In genomic region chr12:79924921-79925703, GRCm38 (mm10) we compare ENCODE assay signal across 9 mouse cellular contexts.
A peak's percentile ranks its signal among the peaks of the same experiment; 100 is the strongest.
DNase-seq lines count a peak whose midpoint lies in the region; ATAC-seq and TF ChIP-seq lines count a peak whose summit lies in the region.
"Had no signal": no experiment of that assay in that cellular context is flagged by ENCODE, and none has a peak within 500 bp of the region (broad histone marks: within the 10 kb centered on the region; RNA-seq: fewer than 3 reads in every experiment).

No protein-coding gene starts in this region.

- peak overlapping the region; percentile 47 for H3K27ac ChIP-seq in kidney, postnatal 0 days
- H3K27ac ChIP-seq in heart, embryonic 16.5 days (ENCODE audit: low read length): peak overlapping the region; percentile 82
- H3K27ac ChIP-seq in neural tube, embryonic 14.5 days (ENCODE audit: low read depth, low read length): peak overlapping the region; percentile 85

- no peak overlapping the region for H3K4me2 ChIP-seq in kidney, postnatal 0 days (ENCODE audit: low read length)
- H3K4me2 ChIP-seq in heart, embryonic 16.5 days (ENCODE audit: low read depth, low read length): no peak overlapping the region; the same call in 1 of the 2 replicates
- peak overlapping the region; percentile 17; the same call in 1 of the 2 replicates for H3K4me2 ChIP-seq in neural tube, embryonic 14.5 days (ENCODE audit: low read depth, low read length)

- no peaks in the 10 kb centered on the region for H3K36me3 ChIP-seq in kidney, postnatal 0 days (ENCODE audit: insufficient read depth, low read length)
- no peaks in the 10 kb centered on the region for H3K36me3 ChIP-seq in heart, embryonic 16.5 days (ENCODE audit: control insufficient read depth, insufficient read depth)
- no peaks in the 10 kb centered on the region for H3K36me3 ChIP-seq in neural tube, embryonic 14.5 days (ENCODE audit: control insufficient read depth, insufficient read depth, low read length)

- no peak overlapping the region for H3K9ac ChIP-seq in kidney, postnatal 0 days (ENCODE audit: low read depth, low read length)
- peak overlapping the region; percentile 45; the same call in 1 of the 2 replicates for H3K9ac ChIP-seq in heart, embryonic 16.5 days (ENCODE audit: low read length)
- peak overlapping the region; percentile 32; the same call in 1 of the 2 replicates for H3K9ac ChIP-seq in neural tube, embryonic 14.5 days (replicated peaks; ENCODE audit: low read depth, low read length)

- DNase-seq in kidney, postnatal 0 days (ENCODE audit: low spot score): no peak
- no peak for DNase-seq in kidney, adult 18-20 months
- peak; percentile 84 for DNase-seq in embryo, embryonic 11 days
- DNase-seq in left cerebral cortex, adult 18-20 months (ENCODE audit: low spot score in 2 of 2): peak; percentile 46 to 65
- DNase-seq in adrenal gland, adult (ENCODE audit: inconsistent age in 2 of 2, low spot score in 1 of 2): no peak

- WGBS in kidney, postnatal 0 days: 21% methylated on average over 16 of the region's 16 CpGs
- 31% methylated on average over 16 of the region's 16 CpGs for WGBS in heart, embryonic 16.5 days
- 3% methylated on average over 16 of the region's 16 CpGs for WGBS in neural tube, embryonic 14.5 days

- ATAC-seq in kidney, postnatal 0 days (replicated peaks; ENCODE audit: low FRiP score, low read depth): no peak
- 0 out of 2 replicates have a peak, but pooled peaks have one; percentile 31 for ATAC-seq in heart, embryonic 16.5 days (replicated peaks; ENCODE audit: extremely low read depth, insufficient read depth, low FRiP score)
- ATAC-seq in neural tube, embryonic 14.5 days (ENCODE audit: low read depth): peak; percentile 79
- ATAC-seq in megakaryocyte-erythroid progenitor cell, adult 5-6 weeks (replicated peaks; ENCODE audit: low FRiP score, low TSS enrichment, poor library complexity, severe bottlenecking): no peak
- ATAC-seq: Patski had no signal

- H3K4me3 ChIP-seq in kidney, postnatal 0 days (replicated peaks; ENCODE audit: low read depth, low read length): no peak overlapping the region
- H3K4me3 ChIP-seq in heart, embryonic 16.5 days (ENCODE audit: low read length): no peak overlapping the region
- no peak overlapping the region for H3K4me3 ChIP-seq in neural tube, embryonic 14.5 days (ENCODE audit: low read depth, low read length)

- no peaks in the 10 kb centered on the region for H3K9me3 ChIP-seq in kidney, postnatal 0 days (replicated peaks; ENCODE audit: low read length)
- 0 out of 2 replicates have a peak, but pooled peaks cover 2% of the 10 kb centered on the region for H3K9me3 ChIP-seq in heart, embryonic 16.5 days (replicated peaks; ENCODE audit: control insufficient read depth, low read length)
- H3K9me3 ChIP-seq in neural tube, embryonic 14.5 days (ENCODE audit: control insufficient read depth, low read length): no peaks in the 10 kb centered on the region

- H3K4me1 ChIP-seq in kidney, postnatal 0 days (replicated peaks; ENCODE audit: insufficient read depth, low read length): peaks cover 39% of the 10 kb centered on the region
- peaks cover 38% of the 10 kb centered on the region for H3K4me1 ChIP-seq in heart, embryonic 16.5 days (ENCODE audit: control insufficient read depth, insufficient read depth, low read length)
- H3K4me1 ChIP-seq in neural tube, embryonic 14.5 days (ENCODE audit: control insufficient read depth, insufficient read depth, low read length): peaks cover 31% of the 10 kb centered on the region

- no peaks in the 10 kb centered on the region for H3K27me3 ChIP-seq in kidney, postnatal 0 days (ENCODE audit: insufficient read depth, low read length)
- no peaks in the 10 kb centered on the region for H3K27me3 ChIP-seq in heart, embryonic 16.5 days (ENCODE audit: control insufficient read depth, insufficient read depth, low read length)
- H3K27me3 ChIP-seq in neural tube, embryonic 14.5 days (ENCODE audit: control insufficient read depth, insufficient read depth, low read length): no peaks in the 10 kb centered on the region
- H3K27me3 ChIP-seq: Patski had no signal

- TF ChIP-seq CTCF in kidney, postnatal 0 days (IDR thresholded peaks at IDR 0.05; ENCODE audit: low read depth): no peak

Comparison
In these comparisons a context has a peak if more than half of its experiments do, and no peak if none do; other contexts are left out.
1. ATAC-seq: peak in heart, embryonic 16.5 days (single experiment) and neural tube, embryonic 14.5 days (single experiment); none in kidney, postnatal 0 days (single experiment) and megakaryocyte-erythroid progenitor cell, adult 5-6 weeks (single experiment).
2. DNase-seq: peak in embryo, embryonic 11 days (single experiment) and left cerebral cortex, adult 18-20 months (2 of 2); none in kidney, postnatal 0 days (single experiment), kidney, adult 18-20 months (single experiment) and adrenal gland, adult (0 of 2).
3. Peak in every context shown above with its lines, with median percentiles within 50 percentile points of each other: H3K27ac ChIP-seq.